Mouse (Mus musculus) lung, postnatal 25 days (tissue): ENCODE data around the gene Abcc1.

Experiments used
- DNase-seq: peaks from one replicate; pipeline ENCODE4 v3.0.0; 2022; ENCODE audit warnings: low spot score

The Abcc1 gene

DNA sequence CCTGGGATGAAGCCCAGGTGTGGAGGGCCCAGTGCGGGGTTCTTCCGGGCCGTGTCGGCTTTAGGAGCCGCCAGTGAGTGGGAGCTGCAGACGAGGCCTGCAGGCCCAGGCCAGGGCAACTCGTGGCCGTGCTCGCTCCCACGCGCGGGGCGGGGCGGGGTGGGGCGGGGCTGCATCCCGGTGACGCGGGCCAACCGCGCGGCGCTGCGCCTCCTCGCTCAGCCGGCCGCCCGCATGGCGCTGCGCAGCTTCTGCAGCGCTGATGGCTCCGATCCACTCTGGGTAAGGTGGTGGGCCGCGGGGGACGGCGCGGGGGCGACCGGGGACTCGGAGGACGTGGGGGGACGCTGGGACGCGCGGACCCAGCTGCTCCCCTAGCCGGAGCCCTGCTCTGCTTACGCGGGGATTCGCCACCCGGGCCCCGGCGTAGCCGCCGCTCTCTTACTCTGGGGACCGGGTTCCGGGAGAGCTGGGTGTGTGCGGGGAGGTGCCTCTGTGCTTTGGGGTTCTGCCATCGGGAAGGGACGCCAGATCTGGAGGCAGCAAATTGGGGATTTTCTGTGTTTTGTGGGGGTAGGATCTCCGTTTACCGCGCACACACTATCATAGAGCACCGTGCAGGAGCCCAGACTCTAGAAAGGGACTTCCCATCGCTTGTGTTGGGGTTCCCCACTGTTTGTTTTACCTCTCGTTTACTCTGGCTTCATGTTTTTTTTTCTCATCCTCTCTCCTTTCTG is at the start of gene Abcc1:
Abcc1 (plus strand) TSS at position 197 of the 737 bp plus-strand sequence.
- DNase-seq, result peak; percentile 55

DNA sequence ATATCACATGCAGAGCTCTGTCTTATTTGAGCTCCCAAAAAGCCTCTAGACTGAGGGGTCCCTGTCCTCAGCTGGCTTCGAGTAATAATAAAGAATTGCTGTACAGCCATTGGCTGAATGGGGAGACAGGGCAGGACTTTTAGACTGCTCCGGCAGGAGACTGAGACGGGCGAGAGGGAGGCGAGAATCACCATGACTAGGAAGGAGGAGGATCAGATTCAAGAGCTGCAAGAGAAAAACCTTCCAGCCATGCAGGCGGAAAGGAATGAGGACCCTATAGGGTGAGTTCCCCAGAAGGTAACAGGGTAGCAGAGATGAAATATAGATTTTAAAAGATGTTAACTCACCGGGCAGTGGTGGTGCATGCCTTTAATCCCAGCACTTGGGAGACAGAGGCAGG is 48.4 kb upstream of the Abcc1 start:
- DNase-seq, result no peak

DNA sequence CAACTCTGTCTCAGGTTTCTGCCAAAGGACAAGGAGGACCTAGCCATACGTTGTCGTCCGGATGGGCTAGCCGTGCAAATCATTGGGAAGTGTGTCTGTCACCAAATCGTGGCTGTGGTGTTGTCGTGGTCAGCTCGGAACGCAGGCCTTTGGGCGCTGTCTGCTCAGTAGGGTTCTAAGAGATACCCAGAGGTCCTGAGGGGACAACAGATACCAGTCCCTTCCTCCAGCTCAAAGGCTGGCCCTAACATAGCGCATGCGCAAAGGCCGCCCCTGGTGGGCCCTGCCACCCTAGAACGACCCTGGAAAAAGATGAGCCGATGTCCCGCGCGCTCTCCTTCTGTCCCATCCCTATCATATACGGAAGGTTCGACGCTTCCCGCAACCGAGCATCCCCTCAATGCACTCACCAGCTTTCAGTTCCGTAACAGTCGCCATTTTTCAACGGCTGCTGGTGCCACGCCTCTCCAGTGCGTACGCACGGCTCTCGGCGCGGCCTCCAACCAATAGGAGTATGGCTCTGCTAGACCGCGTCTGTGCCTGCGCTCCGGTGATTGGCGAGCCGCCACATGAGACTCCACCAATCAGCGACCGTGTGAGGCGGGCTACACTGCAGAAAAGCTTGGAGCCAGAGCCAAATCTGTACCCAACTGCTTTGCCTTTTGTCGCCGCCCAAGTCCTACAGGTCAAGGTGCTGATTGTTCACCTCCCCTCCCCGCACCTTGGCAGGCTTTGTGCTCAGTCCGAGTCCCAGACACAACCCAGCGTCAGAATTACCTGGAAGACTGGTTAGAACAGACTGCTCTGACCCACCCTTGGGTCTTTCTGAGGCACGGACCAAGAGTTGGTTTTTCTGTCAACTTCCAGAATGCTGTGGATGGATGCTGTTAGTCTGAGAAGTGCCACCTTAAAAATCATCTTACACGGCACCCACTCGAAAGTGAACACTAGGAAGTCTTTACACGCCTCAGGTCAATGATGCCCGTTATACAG is 44.2 kb upstream of the Abcc1 start, which contains the start of gene Fopnl:
Fopnl (minus strand) TSS at position 522 of the 993 bp plus-strand sequence.
- DNase-seq, result peak; percentile 98

DNA sequence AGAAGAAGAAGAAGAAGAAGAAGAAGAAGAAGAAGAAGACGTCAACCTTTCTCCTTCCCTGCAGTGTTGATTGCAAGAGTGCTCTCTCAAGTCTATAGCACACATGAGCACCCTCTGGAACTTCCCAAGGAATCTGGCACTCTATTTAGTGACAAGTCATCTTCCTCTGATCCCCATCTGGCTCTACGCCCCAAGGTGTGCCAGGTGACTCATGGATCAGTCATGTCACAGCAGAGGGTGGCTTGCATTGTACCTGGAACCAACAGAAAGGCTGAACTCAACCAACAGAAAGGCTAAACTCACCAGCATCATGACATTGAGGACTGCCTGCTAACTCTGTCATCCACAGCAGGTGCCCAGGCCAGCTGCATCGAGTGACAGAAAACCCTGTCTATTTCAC is 41.7 kb upstream of the Abcc1 start:
- no peak for DNase-seq

DNA sequence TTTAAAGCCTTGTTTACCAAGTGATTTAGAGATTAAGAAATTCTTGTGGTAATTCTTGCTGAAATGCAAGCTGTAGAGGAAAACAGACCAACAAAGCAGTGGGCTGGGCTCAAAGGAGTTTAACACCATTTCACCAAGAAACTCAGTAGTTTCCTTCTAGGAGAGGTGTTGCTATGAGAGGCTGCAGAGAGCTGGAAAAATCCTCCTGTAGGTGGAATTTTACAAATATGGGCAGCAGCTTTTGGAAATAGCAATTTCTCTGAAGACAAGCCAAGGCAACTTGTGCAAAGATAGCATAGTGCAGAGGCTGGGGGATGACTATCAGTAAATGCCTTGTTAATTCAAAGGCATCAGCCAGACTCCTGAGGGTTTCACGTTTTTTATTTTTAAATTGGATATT is 40.9 kb upstream of the Abcc1 start:
- no peak for DNase-seq

DNA sequence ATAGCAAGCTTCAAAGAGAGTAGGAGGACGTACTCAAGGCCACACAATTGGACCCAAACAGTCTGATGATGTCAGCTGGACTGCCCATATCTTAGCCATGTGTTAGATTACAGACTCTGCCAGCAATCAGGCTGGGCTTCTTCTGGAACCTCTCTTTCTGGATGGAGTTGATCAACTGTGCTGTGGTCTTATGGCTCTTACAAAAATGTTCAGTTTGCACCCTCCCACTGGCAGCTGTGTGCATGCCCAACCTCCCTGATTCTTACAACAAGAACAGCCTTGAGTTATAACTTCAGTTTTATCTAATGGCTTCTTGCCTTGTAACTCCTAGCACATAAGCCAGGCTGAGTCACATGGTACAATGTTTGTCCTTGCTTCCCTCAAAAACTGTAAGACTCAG is 33.2 kb upstream of the Abcc1 start:
- no peak for DNase-seq

DNA sequence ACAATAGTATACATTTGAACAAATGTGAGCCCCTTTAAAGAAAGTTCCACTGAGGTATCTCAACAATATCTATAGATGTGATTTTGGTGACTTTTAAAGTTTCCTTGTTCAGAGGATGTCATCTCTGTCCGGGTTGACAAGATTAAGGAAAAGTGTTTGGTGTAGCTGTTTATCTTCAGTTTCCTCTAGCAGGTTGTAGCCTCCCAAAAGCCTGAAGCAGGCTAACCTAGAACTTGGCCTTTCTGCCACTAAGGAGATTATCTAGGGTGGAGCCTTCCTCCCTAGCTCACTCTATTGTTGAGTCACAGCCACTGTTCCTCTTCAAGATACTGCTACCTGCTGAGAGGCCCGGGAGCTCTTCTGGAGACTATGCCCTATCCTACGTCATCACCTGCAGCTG is 16.4 kb upstream of the Abcc1 start:
- no peak for DNase-seq

DNA sequence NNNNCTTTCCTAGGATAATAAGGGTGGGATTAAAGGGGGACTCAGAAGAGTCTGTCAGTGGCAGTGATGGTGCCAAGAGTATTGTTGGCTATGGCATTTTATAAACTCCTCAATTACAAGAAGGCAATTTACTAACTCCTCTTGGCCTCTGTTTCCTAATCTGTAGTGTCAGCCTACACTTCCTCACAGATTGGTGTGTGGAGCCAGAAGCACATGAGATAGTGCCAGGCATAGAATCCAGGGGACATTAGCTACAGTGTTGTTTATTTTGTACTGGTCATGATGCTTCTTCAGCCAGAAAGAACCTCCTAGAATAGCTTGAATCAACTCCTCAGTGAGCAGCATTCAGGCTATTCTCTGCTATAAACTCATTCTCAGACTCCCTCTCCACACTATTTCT is 9.8 kb upstream of the Abcc1 start:
- no peak for DNase-seq

DNA sequence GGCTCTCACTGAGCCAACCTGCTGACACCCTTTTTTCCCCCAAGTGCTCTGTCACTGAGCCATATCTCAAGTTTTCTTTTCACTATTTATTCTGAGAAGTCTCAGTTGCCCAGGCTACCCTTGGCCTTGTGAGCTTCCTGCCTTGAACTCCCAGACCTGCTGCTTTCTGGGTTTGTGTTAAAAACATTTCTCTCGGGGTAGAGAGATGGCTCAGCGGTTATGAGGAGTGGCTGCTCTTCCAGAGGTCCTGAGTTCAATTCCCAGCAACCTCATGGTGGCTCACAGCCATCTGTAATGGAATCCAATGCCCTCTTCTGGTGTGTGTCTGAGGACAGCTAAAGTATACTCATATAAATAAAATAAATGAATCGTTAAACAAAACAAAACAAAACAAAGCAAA is 9.1 kb upstream of the Abcc1 start:
- DNase-seq, result no peak

DNA sequence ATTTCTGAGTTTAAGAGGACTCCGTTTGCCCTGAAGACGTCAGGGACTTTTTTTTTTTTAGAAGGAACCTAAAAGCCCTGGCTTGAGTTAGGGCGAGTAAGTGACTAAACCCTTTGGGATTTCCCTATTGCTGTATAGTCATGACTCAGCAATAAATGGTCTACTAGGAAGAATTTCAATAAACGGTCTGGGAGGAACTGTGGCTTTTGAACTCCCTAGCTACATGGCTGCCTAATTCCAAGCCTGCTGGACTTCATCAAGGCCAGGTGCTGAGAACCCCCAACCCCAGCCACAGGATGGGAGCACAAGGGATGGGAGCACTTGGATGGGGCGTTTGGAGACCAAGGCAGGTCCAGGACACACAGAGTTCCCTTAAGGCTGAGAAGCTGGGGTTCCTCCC is 8.7 kb upstream of the Abcc1 start:
- DNase-seq, result no peak

DNA sequence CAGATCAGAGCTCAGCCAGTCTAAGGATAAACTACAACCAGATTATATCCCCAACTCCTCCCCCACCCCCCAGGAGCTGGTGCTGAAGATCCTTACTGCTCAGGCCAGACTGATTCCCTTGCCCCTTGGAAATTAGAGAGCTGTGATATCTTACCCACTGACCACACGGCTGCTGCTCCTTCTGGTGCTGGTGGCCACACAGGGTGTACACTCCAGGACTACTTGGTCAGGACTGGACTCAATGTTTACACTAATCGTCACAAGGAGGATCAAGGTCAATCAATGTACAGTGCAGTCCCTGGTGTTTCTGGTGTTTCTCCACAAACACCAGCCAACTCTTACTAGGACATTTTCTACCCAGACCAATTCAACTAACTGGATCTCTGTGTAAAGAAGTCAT is 3.5 kb upstream of the Abcc1 start:
- no peak for DNase-seq

DNA sequence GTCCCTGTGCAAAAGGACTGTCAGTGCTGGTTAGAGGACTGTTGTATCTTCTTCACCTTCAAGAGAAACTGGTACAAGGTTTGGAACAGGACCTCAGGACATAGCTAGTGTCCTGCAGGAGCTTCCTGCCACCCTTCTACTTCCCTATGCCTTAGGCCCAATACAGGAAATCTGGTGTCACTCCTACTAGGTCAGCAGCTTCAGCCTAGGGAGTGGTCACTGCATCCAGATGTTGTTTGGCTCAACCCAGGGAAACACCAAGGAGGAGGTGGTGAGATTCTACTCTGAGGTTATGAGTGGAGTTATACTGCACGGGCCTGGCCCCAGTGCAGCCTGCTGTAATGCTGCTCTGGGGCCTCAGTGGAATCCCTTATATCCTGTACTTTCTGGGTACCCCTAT is 2.8 kb upstream of the Abcc1 start:
- no peak for DNase-seq

DNA sequence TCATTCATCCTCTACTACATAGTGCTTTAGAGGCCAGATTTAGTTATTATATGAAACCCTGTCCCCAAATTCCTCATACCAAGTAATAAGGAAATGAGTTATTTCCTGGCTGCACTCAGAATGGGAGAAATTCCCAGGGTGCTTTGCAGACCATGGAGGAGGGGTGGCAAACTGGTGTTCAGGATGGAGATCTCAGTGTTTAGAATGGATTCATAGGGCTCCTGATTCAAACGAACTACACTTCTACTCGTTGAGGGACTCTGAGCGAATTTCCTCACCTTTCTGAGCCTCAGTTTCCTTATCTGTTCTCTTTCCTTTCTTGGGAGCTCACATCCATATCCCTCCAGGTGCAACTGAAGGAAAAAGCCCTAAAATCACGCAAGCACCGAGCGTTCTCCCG is 427 bp upstream of the Abcc1 start:
- DNase-seq, result no peak

DNA sequence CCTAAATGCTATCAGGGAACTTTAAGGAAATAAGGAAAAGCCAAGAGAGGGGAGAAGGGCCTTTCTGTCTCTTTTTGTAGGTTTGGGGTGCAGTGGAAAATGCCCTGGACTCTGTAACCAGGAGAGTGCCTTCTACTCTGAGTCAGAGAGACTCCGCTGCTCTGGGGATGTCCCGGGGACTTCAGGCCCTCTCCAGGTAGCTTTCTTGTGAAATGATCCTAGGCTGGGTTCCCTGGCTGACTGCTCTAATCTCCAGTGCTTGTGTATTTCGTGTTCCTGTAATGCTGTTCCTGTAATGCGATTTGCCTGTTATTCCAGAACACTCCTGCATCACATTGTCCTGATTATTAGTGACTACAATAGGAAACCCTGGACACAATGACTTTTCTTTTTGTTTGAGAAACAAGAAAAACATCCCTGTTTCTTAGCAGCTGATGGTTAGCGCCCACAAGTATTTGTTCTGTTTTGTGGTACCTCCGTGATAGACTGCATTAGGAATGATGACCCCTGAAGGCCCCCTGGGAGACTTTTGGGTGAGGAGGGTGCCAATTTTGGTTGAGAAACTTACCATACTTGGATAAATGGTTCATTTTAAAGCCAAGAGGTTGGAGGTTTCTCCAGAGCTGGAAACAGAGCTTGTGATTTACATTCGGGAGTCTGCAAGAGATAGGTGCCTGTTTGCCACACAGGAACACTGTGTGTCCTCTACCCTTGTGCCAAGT is 902 bp downstream of the Abcc1 start:
- DNase-seq, result no peak

DNA sequence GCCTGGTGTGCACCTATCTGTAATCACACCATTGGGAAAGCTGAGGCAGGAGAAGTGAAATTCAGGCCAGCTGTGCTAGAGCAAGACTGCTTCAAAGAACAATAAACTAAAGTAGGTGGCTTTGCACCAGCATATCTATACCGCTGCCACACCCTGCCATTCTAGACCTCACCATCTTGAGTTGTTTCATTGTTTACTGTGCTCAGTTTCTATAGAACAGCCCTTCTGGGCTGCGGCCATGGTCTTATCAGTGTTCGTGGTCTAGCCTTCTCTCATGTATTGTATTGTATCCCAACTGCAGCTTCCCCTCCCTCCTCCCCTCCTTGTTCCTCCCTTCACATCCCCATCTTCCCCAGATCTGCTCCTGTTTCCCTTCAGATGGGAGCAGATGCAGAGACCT is 2.1 kb downstream of the Abcc1 start:
- no peak for DNase-seq

DNA sequence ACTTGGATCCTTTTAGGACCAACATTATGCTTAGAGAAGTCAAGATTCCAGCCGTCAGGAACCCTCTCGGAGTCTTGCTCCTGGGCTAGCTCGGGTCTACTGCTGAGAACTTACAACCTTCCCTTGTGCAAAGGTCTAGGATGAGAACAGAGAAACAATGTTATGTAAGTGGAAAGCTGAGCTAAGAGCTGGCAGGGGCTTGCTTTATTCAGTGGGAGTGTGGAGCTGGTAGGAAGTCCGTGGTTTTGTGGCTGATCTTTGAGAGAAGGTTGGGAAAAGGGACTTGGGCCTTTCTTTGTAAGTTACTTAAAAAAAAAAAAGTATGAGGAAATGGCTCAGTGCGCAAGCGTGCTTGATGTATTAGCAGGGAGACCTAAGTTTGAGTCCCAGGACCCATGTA is 2.7 kb downstream of the Abcc1 start:
- no peak for DNase-seq

DNA sequence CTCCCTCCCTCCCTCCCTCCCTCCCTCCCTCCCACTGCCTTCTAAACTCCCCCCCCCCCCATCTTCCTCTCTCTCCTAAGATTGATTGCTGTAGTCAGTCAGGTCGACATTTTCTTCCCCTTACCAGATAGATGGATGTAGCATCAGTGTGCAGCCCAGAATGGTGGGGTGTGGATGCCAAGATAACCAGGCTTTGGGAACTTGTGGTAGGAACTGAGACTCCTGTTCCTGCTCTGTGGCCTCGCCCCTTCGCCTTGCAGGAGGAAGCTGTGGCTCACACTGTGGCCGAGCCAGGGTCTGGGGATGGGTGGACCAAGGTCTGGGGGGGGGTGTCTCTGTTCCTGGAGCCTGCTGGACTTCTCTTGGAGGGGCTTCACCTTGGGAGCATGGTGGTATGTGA is 4.1 kb downstream of the Abcc1 start:
- DNase-seq, result no peak

DNA sequence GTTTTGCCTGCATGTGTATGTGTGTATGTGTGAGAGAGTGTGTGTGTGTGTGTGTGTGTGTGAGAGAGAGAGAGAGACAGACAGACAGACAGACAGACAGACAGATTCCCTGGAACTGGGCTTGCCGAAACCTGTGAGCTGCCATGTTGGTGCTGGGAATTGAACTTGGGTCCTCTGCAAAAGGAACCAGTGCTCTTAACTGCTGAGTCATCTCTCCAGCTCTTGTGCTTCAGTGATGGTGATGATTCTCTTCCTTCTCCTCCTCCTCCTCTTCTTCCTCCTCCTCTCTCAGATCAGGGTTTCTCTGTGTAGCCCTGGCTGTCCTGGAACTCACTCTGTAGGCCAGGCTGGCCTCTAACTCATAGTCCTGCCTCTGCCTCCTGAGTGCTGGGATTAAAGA is 4.7 kb downstream of the Abcc1 start:
- DNase-seq, result no peak

DNA sequence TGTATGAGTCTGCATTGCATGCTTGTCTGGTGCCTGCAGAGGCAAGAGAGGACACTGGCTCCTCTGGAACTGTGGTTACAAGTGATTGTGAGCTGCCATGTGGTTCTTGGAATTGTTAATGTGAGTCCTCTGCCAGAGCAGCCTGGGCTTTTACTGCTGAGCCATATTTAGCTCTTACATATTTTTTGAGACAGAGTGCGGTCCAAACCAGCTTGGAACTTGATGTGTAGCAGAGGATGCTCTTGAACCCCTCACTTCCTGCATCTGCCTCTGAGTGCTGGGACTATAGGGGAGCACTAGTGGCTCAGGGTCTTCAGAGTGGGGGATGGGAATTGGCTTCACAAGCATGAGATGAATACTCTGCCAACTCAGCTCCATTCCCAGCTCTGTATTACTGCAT is 10.0 kb downstream of the Abcc1 start:
- DNase-seq, result no peak

DNA sequence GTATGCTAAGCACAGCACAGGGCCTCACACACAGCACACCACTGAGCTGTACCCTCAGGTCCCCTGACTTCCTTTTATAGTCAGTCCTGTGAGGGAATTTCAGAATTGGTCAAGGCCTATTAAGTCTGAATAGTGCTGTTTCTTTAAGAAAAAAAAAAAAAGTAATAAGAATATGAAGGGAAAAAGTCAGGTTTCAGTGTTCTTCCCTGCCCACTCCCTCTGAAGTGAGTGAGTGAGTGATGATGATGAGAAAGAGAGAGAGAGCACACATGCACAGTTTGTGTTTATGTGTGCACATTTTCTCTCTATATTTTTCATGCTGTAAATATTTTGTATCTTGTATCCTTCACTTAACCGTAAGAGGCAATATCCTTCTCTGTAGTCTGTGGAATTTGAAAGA is 11.0 kb downstream of the Abcc1 start:
- no peak for DNase-seq

DNA sequence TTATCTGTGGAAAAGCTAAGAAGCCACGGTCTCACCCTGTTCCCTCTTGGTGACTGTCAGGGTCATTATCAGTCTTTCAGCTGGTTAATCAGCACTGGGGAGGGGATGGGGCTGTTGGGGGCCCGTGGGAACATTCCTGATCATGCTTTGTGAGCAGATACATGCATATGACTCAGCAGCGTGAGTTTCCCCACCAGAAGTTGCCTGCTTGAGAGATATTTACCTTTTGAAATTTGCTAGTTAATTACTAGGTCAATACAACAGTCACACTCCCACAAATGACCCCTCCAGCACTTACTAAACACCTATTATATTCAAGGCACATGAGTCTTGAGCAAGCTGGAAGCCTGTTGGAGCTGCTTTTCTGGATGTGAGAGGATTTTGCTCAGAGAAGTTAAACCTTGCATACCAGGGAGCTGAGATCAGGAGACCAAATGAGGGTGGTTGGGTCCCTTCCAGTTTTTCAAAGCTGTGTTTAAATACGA is 11.5 kb downstream of the Abcc1 start:
- DNase-seq, result peak; percentile 49

DNA sequence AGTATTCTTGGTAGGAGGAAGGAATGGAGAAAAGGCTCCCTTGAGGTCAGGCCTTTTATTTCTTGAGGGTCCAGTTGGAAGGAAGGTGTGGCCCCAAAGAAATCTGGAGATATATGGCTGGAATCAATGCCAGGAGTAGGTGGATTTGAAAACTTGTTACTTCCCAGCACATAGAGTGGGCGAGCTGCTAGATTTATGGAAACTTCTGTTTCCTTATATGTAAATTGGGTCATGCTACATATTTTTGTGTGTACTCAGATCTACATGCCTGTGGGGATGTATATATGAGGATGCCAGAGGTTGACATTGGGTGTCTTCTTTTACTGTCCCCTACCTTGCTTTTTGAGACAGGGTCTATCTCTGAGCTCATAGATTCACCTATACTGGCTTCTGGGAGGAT is 14.6 kb downstream of the Abcc1 start:
- DNase-seq, result no peak
